Mouse (Mus musculus): ENCODE measurements around the gene Tprgl.
A peak's percentile ranks its signal among the peaks of the same experiment; 100 is the strongest.

Tprgl gene

DNA sequence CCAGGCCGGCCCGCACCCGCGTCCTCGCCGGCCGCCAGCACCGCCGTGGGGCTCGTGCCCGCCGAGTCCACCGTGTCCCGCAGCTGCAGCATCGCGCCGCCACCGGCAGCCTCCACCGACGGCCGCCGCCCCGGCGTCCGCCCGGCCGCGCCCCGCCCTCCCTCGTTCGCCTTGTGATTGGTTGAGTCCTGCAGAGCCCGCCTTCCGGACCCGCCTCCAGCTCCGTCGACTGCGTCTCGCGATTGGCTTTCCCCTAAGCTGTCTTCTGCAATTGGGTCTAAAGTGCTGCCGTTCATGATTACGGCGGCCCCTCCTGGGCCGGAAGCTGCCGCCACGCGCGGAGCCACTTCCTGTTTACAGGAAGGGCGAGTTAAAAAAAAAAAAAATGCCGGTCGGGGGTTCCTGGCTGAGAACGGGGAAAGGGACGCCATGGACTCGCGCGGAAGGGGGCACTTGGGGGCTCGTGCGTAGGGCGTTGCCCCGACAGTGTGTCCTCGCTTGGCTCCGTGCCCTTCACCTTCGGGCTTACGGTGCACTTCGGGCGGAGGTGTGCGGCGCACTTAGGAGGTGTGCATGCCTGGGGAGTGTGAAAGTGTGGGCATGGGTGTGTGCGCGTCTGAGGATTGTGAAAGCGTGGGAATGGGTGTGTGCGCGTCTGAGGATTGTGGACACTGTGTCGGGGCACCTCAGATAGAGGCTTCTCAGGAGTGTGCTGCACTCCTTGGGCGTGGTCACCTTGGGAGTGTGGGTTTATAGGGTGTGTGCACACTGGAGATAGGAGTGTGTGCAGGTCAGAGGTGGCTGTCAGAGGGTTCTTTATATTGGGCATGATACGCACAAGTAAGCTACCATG is at the start of gene Tprgl:
Tprgl (minus strand) TSS at position 129 of the 853 bp plus-strand sequence.
- DNase-seq (ENCODE audit: low read depth, low spot score): peak; percentile 98

DNA sequence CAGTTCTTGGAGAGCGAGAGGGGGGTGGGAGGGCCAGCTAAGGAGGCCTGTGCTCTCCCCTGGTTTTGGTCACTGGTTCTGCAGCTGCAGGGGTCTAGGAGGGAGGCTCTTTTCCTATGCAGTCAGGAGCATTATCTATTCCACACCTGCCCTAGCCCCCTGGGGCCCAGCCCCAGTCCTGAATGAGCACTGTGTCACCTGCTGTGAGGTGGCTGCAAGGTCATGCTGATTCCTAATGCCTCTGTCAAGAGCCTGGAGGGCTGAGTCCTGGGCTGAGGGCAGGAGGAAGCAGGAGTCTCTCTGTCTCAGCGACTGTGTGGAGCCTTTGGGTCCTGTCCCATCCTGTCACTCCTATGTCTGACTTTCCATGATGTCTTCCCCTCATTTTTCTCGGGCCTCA is 49.4 kb upstream of the Tprgl start:
- no peak for DNase-seq (ENCODE audit: low read depth, low spot score)

DNA sequence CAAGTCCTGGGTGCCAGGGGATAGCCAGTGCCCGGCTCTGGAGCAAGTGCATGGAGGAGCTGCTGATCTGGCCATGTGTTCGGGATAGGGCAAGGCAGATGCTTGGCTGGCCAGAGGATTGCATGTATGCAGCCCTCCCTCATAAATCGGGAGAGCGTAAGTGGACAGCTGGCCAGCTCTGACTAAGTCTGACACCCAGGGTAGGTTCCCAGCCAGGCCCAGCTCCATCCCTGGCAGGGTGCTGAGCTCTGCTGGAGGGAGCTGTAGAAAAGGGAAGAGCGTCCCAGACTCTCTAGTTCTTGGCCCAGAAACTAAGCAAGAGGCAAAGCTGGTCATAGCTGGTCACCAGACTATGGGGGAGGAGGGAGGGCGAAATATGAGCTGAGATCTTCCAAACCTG is 48.6 kb upstream of the Tprgl start:
- DNase-seq (ENCODE audit: low read depth, low spot score): no peak

DNA sequence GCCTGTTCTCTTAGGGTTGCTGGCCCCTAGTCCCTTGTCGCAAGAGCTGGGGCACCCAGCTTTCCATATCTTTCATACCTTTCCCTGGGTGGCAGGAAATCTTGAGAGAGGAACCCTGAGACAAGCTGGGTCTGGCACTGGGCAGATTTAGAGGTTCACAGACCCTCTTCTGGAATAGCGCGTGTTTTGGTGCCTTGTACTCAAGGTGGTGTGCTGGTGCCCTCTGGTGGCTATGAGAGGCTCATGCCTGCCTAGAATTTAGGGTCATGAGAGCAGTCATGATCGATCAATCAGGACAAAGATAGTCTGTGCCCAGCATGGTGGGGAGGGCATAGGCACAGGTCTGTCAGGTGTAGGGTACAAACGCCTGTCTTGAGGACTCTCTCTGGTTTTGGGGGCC is 46.8 kb upstream of the Tprgl start:
- DNase-seq (ENCODE audit: low read depth, low spot score): peak; percentile 39

DNA sequence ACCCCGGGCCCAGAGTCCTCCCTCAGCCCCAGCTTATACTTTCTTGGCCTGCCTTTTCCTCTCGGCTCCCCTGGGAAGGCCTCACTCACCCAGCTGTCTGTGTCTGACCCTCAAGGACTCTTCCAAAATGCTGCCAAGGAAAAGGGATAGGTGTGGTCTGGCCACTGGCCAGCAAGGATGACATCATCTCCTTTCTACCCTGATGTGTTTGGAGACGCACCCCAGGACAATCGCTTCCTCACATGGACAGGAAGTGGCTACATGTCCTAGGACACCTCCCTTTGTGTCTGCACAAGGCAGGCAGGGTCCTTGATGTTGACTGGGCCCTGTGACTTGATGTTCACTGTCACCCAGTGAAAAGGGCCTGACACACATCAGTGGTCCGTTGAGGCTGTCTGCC is 44.9 kb upstream of the Tprgl start:
- DNase-seq (ENCODE audit: low read depth, low spot score): no peak

DNA sequence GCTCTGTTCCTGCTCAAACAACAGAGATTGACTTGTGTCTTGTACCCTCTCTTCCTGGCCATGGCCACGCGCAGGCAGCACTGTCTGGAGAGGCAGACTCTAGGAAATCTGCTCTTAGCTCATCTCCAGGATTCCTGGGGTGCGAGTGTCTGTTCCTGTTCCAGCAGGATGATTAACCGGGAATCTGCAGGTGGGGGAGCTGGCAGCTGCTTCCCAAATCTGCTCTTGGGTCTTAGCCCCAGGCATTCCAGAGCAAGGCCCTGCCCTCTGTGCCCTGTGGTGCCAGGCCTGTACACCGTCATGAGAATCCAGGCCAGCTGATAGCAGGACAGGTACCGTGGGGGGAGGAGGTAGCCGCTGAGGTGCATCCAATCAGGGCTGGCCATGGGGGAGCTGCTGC is 44.1 kb upstream of the Tprgl start:
- no peak for DNase-seq (ENCODE audit: low read depth, low spot score)

DNA sequence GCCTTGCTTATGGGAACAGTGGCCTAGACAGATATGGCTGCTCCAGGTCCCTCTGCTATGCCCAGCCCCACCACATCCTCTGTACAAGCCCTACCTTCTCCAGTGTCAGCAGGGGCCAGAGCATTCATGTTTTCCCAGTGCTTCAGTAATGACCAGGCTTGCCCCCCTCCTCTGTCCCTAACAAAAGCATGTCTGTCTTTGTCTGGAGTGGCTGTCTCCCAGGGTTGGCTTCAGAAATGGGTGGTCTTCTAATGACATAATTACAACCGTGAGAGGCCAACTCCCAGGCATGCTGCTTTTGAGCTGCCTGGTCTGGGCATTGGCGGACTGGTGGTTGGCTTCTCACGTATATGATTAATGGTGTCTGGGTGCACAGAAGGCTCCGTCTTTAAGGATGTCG is 41.0 kb upstream of the Tprgl start:
- DNase-seq (ENCODE audit: low read depth, low spot score): no peak

DNA sequence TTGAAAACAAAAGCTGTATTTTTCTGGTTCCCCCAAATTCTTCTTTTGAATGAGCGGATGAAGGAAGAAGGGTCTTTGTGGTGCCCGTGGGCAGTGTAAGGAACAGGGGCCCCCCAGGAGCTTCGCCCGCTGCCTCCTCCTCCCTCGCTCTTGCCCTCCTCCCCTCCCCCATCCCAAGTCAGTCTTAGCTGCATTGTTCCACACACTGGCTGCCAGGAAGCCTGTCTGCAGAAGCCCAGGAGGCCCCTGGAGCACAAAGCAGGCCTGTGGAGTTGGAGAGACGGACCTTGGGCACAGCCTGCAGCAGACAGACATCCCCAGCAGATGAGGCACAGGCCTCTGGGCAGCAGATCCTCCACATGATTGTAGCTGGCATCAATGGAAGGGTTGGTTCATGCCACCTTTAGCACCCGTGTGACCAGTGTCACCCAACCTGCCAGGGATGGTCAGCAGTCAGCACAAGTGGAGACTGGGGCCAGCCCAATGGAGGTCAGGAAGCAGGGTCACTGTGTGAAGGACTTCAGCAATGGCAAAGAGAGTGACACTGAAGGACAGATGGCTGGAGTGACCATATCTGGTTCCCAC is 38.0 kb upstream of the Tprgl start:
- no peak for DNase-seq (ENCODE audit: low read depth, low spot score)

DNA sequence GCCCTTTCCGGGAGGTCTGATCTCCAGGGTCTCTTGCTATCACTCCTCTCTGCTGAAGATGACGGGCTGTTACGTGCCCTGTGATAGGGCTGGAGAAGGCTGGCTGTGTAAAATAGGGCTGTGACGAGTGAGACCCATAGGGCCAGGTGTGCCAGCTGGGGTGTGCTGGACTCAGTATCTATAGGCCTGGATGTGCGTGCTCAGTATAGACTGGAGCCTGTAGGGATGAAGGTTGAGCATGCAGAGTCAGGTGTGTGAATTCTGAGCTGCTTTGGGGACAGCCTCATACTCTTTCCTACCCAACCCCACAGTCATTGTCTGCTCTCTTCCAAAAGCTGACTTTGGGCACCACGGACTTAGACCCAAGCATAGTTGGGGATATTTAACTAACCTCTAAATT is 37.5 kb upstream of the Tprgl start:
- DNase-seq (ENCODE audit: low read depth, low spot score): no peak

DNA sequence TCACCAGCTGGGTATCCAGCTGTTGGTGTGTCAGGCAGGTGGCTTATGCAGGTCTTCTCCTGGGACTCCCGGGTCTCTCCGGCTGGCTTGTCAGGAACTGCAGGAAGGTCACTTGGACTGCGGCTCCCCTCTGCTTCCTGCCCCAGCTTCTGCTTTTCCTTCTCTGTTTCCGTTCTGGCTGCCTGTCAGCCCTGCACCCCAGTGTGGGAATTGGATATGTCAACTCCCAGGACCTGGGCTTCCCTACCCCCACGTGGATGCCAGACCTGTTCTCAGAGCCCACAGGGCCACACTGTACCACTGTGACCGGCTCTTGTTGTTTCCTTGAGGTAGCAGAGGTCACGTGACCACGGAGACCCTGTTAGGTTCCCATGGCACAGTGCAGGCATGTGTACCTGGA is 28.5 kb upstream of the Tprgl start:
- DNase-seq (ENCODE audit: low read depth, low spot score): no peak

DNA sequence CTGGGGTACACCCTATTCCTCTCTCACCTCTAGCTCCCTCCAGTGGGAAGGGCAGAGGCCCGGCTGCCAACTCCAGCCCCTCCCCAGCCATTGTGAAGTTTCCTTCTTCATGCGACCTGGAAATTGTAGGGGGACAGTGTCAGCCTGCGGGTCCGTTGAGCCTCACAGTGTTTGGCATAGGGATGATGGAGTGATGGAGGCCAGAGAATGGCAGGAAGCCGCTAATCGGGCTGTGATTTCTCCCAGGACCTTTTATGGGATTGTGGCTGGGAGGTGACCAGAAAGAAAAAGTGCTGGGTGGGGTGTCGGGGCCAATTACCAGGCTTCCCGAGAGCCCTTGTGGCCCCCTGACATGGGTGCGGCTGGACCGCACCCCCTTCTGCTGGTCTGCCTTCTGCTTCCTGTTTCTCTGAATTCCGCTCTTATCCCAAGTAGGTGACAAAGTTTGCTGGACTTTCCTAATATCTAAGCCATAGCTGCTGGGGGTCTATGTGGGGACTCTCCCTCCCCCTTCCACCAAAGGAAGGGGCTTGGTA is 25.6 kb upstream of the Tprgl start:
- DNase-seq (ENCODE audit: low read depth, low spot score): no peak

DNA sequence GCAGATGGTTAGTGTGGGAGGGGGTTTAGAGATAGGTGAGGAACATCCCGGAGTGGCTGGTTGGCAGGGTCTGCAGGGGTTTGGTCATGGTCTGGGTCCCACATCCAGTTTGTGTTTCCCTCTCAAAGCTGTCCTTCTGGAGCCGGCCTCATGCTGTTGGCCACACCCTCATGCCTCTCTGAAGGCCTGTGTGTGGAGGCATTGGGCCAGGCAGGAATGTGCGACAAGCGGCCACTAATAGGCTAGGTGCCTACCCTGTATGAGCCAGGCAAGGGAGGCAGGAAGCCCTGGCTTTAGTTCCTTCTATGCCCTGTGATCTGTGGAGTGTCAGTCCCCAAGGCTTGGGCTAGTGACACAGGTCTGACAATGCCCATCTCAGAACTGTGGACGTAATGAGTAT is 24.5 kb upstream of the Tprgl start:
- no peak for DNase-seq (ENCODE audit: low read depth, low spot score)

DNA sequence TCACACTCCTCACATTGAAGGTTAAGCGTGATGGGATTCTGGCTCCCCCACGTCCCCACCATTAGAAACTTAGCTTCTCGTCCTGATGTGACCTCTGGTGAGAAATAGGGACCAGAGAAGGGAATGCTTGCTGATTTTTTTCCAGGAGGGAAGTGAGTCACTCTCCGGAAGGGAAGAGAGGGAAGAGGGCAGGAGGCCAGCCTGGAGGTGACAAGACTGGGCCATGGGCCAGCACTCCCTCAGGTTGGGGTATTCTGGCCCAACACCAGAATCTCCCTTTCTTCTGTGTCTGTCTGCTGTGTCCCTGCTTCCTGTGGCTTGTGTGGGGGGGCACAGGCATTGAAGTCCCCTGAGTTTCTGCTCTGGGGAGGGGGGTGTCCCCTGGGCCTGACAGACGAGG is 23.1 kb upstream of the Tprgl start:
- no peak for DNase-seq (ENCODE audit: low read depth, low spot score)

DNA sequence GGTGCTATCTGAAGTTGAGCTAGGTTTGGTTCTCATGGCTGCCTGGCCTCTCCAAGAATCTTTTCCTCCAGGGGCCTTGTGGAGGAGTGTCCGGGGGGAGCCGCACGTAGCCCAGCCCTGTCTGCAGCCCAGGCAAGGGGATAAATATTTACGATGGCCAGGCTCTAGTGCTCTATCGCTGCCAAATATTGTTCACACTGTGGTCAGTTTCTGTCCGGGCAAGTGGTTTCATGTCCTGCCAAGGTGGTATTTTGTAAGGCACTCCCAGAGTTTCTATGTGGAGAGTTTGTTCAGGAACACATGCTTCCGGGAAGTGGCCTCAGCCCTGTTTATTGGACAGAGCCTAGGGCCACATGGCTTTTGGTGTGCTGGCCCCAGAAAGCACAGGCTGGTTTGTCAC is 20.5 kb upstream of the Tprgl start:
- no peak for DNase-seq (ENCODE audit: low read depth, low spot score)

DNA sequence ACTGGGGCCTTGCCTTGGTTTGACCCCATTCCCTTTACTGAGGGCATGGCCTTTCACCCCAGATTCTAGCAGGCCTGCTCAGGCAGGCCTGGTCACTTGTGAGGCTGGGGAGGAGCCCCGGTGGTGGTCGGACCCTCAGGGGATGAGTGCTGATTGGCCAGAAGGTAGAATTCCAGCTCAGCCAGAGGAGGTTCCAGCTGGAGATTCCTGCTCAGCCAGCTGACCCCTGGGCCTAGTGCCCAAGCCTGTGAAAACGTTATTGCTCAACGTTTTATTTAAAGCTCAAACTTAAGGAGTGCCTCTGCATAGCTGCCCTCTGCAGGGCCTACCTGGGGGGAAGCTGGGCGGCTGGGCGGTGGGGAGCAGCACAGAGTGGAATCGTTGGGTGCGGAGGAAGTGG is 16.8 kb upstream of the Tprgl start:
- no peak for DNase-seq (ENCODE audit: low read depth, low spot score)

DNA sequence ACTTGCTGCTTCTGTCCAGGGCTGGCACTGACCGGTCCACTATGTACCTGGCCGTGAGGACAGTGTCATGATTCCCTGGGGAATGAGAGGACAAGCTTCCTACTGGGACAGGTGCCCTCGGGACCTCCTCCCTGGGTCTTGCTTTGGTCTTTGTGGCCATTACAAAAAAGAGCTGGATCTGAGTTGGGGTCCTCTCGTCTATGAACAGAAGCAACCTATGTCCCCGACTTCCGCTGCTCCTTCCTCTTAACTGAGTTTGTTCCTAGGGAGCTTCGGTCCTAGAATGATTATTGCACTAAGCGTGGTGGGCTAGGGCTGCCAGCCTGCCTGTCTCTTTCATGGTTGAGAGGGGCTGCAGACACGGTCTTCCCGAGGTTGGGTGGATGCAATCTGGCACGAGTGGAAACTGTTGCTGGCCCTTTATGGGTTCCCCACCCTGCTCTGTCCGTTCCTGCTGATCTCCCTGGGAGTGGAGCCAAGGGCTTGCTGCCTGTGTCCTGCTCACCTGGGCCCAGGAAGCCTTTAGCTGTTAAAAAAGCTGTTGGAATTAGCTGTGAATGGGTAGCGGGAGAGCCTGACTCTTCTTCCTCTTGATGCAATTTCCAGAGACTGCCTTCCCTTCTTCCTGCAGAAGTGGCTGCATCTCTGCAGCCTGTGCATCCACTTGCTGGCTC is 11.6 kb upstream of the Tprgl start:
- DNase-seq (ENCODE audit: low read depth, low spot score): no peak

DNA sequence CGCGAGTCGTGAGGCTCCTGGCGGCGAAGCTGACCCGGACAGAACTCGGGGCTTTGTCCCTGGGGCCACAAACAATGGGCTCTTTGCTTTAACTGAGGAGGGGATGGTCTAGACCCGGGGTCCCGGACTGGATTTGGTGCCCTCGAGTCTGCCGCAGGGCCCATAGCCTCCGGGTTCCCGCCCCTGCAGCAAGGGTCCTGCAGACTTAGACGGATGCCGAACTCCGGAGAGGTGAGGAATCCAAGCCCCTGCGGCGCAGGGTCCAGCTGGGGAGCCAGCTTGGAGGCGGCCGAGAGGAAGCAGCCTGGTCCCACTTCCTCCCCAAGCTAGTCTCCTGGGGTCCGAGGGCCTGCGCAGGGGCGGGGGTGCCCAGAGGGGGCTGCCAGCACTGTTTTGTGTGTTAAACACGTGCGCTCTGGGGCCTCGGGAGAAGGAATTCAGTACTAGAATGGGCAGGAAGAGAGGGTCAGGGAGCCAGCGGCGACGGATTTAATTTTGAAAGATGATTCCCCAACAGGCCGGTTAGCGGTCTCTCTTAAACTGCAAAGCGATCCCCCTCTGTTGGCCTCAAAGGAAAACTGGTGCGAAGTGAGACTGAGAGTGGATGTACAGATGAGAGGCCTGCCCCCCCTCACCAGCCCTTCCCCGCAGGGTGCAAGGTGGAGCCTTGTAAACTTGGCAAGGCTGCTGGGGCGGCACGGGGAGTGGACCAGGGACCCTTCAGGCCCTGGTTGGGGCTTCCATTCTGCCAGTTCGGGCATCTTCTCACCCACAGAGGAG is 10.9 kb upstream of the Tprgl start:
- no peak for DNase-seq (ENCODE audit: low read depth, low spot score)

DNA sequence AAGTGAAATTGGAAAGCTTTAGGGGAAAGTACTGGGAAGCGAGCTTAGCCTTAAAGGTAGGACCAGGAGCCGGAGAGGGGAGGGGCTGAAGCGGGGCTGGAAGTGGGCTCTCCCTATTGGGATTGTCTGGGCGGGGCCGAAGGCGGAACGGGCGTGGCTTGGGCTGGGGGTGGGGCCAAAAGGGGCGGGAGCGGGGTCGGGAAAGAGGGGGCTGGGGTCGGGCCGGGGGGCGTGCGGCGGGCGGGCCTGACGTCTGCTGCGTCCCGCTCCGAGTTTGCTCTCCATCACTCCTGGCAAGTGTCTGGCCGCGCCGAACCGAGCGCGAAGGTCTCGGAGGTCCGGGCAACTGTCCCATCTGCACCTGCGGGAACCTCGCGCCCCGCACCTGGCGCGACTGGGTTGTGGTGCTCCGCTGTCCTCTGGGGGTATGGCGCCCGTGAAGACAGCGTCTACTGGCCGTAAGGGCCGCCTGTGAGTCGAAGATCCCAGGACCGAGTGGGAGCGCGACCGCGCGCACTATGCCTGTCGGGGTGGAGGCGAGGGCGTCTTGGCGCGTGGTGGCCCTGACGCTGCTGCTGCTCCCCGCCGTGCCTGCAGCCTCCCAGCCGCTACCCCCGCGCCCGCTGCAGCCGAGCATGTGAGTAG is 10.2 kb upstream of the Tprgl start, which contains the start of gene Megf6:
Megf6 (plus strand) TSS at position 225 of the 645 bp plus-strand sequence.
- DNase-seq (ENCODE audit: low read depth, low spot score): no peak

DNA sequence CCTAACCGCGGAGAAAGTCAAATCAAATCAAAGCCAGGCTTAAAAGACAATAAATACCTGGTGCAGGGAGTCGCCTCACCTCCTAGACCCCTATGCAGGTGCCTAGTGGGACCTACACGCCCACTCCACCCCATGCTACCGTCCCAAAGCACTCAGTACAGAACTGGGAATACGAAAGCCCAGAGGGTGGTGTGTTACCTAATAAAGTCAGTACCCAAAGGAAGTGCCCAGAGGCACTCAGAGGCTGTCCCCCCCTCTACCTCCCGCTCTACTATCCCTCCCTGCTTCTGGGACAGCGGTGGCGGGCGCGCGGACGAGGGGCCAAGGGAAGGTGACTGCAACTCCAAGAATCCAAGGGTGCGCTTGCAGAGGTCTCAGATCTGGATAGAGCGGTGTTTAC is 9.6 kb upstream of the Tprgl start:
- DNase-seq (ENCODE audit: low read depth, low spot score): no peak

DNA sequence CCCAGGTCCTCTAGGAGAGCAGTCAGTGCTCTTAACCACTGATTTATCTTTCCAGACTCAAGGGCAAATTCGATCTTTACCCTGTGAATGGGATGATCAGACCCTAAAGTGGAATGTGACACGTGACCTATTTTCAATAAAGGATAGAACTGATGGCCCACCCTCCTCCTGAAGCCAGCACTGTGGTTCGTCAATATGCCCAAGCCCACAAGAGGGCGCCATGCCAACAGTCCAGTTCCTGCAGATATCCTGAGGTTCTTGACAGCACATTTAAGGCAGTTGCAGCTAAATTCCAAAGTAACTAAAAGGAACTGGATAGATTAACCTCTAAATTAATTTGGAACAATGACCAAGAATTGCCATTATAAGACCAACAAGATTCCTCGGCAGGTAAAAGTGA is 6.6 kb upstream of the Tprgl start:
- peak; percentile 42 for DNase-seq (ENCODE audit: low read depth, low spot score)

DNA sequence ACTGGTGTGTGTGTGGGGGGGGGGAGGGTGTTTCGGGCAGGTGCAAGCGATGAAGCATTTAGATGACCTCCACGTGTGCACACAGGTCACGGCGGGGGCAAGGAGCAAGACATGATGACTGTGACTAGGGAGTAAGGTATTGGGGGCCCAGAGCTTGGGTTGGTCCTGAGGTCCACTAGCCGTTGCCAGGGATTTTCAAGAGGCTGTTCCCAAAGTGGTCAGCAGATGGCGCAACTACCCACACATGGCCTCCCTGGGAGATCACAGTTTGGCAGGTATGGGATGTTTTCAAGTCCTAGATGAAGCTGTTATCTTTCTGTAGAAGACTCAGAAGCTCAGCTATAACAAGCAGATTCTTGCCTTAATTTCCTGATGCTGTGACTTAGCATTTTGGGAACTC is 2.8 kb upstream of the Tprgl start:
- DNase-seq (ENCODE audit: low read depth, low spot score): peak; percentile 60

Data from CD4-positive helper T cell, adult 2 months (primary cell).